Mouse (Mus musculus) CH12.LX (cell line): ENCODE results near the gene Cxcr5.

Source experiments
- BHLHE40 ChIP-seq: IDR thresholded peaks from 2 replicates; pipeline ENCODE4 v1.6.1; 2011; ENCODE audit warnings: mild to moderate bottlenecking, low read depth, low read length, improper control_type of control experiment
- CHD1 ChIP-seq: IDR thresholded peaks from 2 replicates; pipeline ENCODE4 v1.6.1; 2012; ENCODE audit warnings: low read depth, low read length, improper control_type of control experiment, inconsistent platforms
- EP300 ChIP-seq: IDR thresholded peaks from 2 replicates; pipeline ENCODE4 v1.6.1; 2011; ENCODE audit warnings: low read length, improper control_type of control experiment
- ETS1 ChIP-seq: conservative IDR thresholded peaks from 2 replicates; pipeline ENCODE4 v1.6.1; 2012; ENCODE audit warnings: low read depth, mild to moderate bottlenecking, inconsistent platforms, low read length, improper control_type of control experiment, moderate library complexity
- NRF1 ChIP-seq: IDR thresholded peaks from 2 replicates; pipeline ENCODE4 v1.6.1; 2014; ENCODE audit warnings: low read depth, mild to moderate bottlenecking, inconsistent platforms, low read length, improper control_type of control experiment, moderate library complexity
- SMC3 ChIP-seq: IDR thresholded peaks from 2 replicates; pipeline ENCODE4 v1.6.1; 2011; ENCODE audit warnings: low read depth, low read length, improper control_type of control experiment

GRCm38 (mm10) chr9:44473184-44473583 is 88.5 kb downstream of the Cxcr5 start:
- no peak for TF ChIP-seq ETS1
- TF ChIP-seq EP300 = no peak
- no peak for TF ChIP-seq NRF1
- TF ChIP-seq BHLHE40 = no peak
- peak; percentile 24 for TF ChIP-seq SMC3
- TF ChIP-seq CHD1 = no peak
